Comparison of ENCODE assay signal across 16 mouse cellular contexts in genomic region chr13:78783591-78784240, GRCm38 (mm10).
"Had no signal": no experiment of that assay in that cellular context is flagged by ENCODE, and none has a peak within 500 bp of the region (broad histone marks: within the 10 kb centered on the region; RNA-seq: fewer than 3 reads in every experiment).

No protein-coding gene starts in this region.

- H3K36me3 ChIP-seq: hindbrain, embryonic 15.5 days; limb, embryonic 12.5 days; liver, embryonic 13.5 days; midbrain, embryonic 15.5 days; neural tube, embryonic 13.5 days had no signal

- ATAC-seq: liver, postnatal 0 days; midbrain, embryonic 15.5 days had no signal

- H3K4me3 ChIP-seq: hindbrain, embryonic 15.5 days; layer of hippocampus, adult 2 months; limb, embryonic 12.5 days; liver, embryonic 13.5 days; megakaryocyte, embryonic 14.5 days; midbrain, embryonic 15.5 days; neural tube, embryonic 13.5 days had no signal

- H3K4me1 ChIP-seq: hindbrain, embryonic 15.5 days; limb, embryonic 12.5 days; liver, embryonic 13.5 days; megakaryocyte, embryonic 14.5 days; midbrain, embryonic 15.5 days; neural tube, embryonic 13.5 days had no signal

- H3K27me3 ChIP-seq: hindbrain, embryonic 15.5 days; limb, embryonic 12.5 days; liver, embryonic 13.5 days; megakaryocyte, embryonic 14.5 days; midbrain, embryonic 15.5 days; neural tube, embryonic 13.5 days had no signal

- H3K4me2 ChIP-seq: hindbrain, embryonic 15.5 days; limb, embryonic 12.5 days; liver, embryonic 13.5 days; midbrain, embryonic 11.5 days; midbrain, embryonic 15.5 days; neural tube, embryonic 13.5 days had no signal

- H3K9me3 ChIP-seq: hindbrain, embryonic 15.5 days; limb, embryonic 12.5 days; liver, embryonic 13.5 days; megakaryocyte, embryonic 14.5 days; midbrain, embryonic 15.5 days; neural tube, embryonic 13.5 days had no signal

- H3K9ac ChIP-seq: hindbrain, embryonic 15.5 days; limb, embryonic 12.5 days; liver, embryonic 13.5 days; liver, postnatal 0 days; midbrain, embryonic 15.5 days; neural tube, embryonic 13.5 days had no signal

- H3K27ac ChIP-seq: hindbrain, embryonic 15.5 days; layer of hippocampus, adult 2 months; limb, embryonic 12.5 days; liver, embryonic 13.5 days; macrophage; midbrain, embryonic 15.5 days; neural tube, embryonic 13.5 days had no signal

- DNase-seq: kidney, adult 2 months; kidney, postnatal 36 days; liver; liver, embryonic 13.5 days; liver, postnatal 0 days; right cerebral cortex, postnatal 14 days; thymus, adult 18-20 months; thymus, postnatal 14 days had no signal
